Mouse (Mus musculus) heart, embryonic 12.5 days (tissue): ENCODE results near the gene Apol9a. TPM values are rescaled to one million over a fixed set of nuclear protein-coding genes. Genes with fewer than 3 reads are reported as not detected.
"Not testable (repeated sequence)": the region's sequence is repeated elsewhere in the genome, so short reads cannot be mapped to it uniquely, and the experiment has no call there.

Experiments used
- ATAC-seq: fragments of 200-750 bp; cut with Nextera tagmentation; 2 replicates; pipeline ENCODE4 v1.8.0; 2017; ENCODE audit warnings: moderate TSS enrichment, moderate library complexity; ENCODE audit not compliant: insufficient number of reproducible peaks, low FRiP score
- H3K27ac ChIP-seq: fragments of 300-500 bp; sonication (generic); 2 replicates; pipeline ENCODE4 v1.5.1; 2016; ENCODE audit warnings: mild to moderate bottlenecking, moderate library complexity; ENCODE audit not compliant: poor library complexity, severe bottlenecking
- H3K27me3 ChIP-seq: fragments of 300-500 bp; sonication (generic); replicated peaks from 2 replicates; pipeline ENCODE4 v1.6.1; 2016; ENCODE audit warnings: mild to moderate bottlenecking, moderate library complexity
- H3K36me3 ChIP-seq: fragments of 300-500 bp; sonication (generic); 2 replicates; pipeline ENCODE4 v1.6.1; 2016; ENCODE audit warnings: mild to moderate bottlenecking, moderate library complexity
- H3K4me1 ChIP-seq: fragments of 300-500 bp; sonication (generic); replicated peaks from 2 replicates; pipeline ENCODE4 v1.6.1; 2016; ENCODE audit warnings: mild to moderate bottlenecking
- H3K4me2 ChIP-seq: fragments of 300-500 bp; sonication (generic); 2 replicates; pipeline ENCODE4 v1.6.1; 2016; ENCODE audit warnings: mild to moderate bottlenecking, moderate library complexity
- H3K4me3 ChIP-seq: fragments of 300-500 bp; sonication (generic); 2 replicates; pipeline ENCODE4 v1.5.1; 2016; ENCODE audit warnings: mild to moderate bottlenecking
- H3K9ac ChIP-seq: fragments of 300-500 bp; sonication (generic); 2 replicates; pipeline ENCODE4 v1.6.1; 2016; ENCODE audit warnings: mild to moderate bottlenecking, moderate library complexity
- H3K9me3 ChIP-seq: fragments of 300-500 bp; sonication (generic); replicated peaks from 2 replicates; pipeline ENCODE4 v1.6.1; 2016; ENCODE audit warnings: mild to moderate bottlenecking, moderate library complexity
- WGBS: fragments of 180-500 bp; shearing (Covaris S2); methylation state at CpG from one replicate; pipeline ENCODE4 v1.1.7; 2016; 5-methylcytosine and 5-hydroxymethylcytosine counted together
- polyA plus RNA-seq: library from polyadenylated mRNA; unstranded; fragments of >200 nt; fragmentation: Nextera tagmentation; extraction: Ambion mirVana; gene quantifications from 2 replicates; pipeline ENCODE4 v1.2.1, GENCODE M21; 2016

Apol9a gene
- polyA plus RNA-seq, 1 experiment from 2014 or later = 0.74 TPM

- not testable (repeated sequence) for H3K9ac ChIP-seq, H3K27ac ChIP-seq, H3K4me3 ChIP-seq, H3K4me1 ChIP-seq, H3K4me2 ChIP-seq, H3K9me3 ChIP-seq, H3K36me3 ChIP-seq
- peaks cover 28% of the 10 kb centered on the region for H3K27me3 ChIP-seq
- 41% methylated on average over 10 of the region's 10 CpGs for WGBS
- ATAC-seq = 0 out of 2 replicates have a peak, but pooled peaks have one; percentile 52
These were observed 4.6 kb downstream of the Apol9a start for GRCm38 (mm10) chr15:77406370-77406769.

- H3K4me2 ChIP-seq, ATAC-seq, H3K4me3 ChIP-seq, H3K9me3 ChIP-seq, H3K27ac ChIP-seq, H3K36me3 ChIP-seq, H3K9ac ChIP-seq: not testable (repeated sequence)
- 58% methylated on average over 9 of the region's 9 CpGs for WGBS
- Histone ChIP-seq H3K4me1 (peaks cover 15% of the 10 kb centered on the region), H3K27me3 (peaks cover 28% of the 10 kb centered on the region)
These were observed 11.9 kb downstream of the Apol9a start, which contains the start of gene Apol7a for GRCm38 (mm10) chr15:77399027-77399426. Gene Apol7a (minus strand): TSS chr15:77399110.

DNA sequence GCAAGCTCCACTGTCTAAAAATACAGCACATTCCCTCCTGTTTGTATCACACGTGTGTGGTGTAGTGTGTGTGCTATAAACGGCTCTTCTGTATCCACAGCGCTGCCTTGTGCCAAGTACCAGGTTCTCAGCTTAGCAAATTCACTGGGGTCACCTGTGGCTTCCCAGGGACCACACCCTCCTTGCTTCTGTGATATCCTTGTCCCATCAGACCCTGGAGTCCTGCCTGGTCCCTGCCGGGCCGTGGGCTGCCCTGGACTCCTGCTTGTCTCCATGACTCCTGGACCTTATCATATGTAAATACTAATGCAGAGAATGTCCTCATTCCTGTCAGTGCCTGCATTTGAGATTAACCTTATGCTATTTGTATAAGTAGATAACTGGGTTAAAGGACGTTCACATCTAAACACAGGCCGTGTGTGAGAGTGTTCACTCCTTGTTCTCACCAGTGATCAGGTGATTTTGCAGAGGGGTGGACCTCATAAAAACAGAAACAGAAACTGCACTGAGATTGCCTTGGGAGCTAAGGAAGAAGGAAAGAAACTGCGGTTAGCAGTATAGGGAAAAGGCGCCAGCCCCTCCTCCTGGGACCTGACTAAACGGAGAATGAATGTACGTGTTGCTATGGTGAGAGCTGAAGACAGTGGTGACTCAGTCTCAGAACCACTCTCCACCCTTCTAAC lies 13.3 kb downstream of the Apol9a start:
- not testable (repeated sequence) for H3K4me2 ChIP-seq, H3K27ac ChIP-seq, H3K9ac ChIP-seq, H3K9me3 ChIP-seq, H3K36me3 ChIP-seq, H3K4me3 ChIP-seq
- WGBS = 34% methylated on average over 11 of the region's 11 CpGs
- Histone ChIP-seq H3K27me3 (peaks cover 20% of the 10 kb centered on the region), H3K4me1 (peaks cover 15% of the 10 kb centered on the region)
- ATAC-seq = peak; percentile 83

DNA sequence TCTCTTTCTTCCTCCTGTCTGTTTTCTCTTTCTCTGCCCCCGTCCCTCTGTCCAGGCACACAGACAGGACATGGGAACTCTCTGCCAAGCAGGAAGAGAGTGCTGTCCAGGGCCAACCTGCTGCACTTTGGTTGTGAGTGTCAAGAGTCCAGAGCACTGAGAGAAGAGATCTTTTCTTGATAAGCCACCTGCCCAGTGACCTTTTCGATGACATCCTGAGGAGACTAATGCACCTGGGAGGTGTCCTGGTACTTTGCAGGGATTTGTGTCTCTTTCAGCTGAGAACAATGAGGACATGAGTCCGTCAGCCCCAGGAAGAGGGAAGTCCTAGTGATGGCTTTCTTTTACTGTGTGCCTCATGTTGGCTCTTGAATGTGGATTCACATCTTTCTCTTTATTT lies 17.1 kb downstream of the Apol9a start:
- H3K27ac ChIP-seq, H3K9me3 ChIP-seq, ATAC-seq, H3K4me2 ChIP-seq, H3K4me3 ChIP-seq, H3K36me3 ChIP-seq, H3K9ac ChIP-seq: not testable (repeated sequence)
- 52% methylated on average over 3 of the region's 3 CpGs for WGBS
- Histone ChIP-seq H3K4me1 (peaks cover 15% of the 10 kb centered on the region), H3K27me3 (peaks cover 33% of the 10 kb centered on the region)

DNA sequence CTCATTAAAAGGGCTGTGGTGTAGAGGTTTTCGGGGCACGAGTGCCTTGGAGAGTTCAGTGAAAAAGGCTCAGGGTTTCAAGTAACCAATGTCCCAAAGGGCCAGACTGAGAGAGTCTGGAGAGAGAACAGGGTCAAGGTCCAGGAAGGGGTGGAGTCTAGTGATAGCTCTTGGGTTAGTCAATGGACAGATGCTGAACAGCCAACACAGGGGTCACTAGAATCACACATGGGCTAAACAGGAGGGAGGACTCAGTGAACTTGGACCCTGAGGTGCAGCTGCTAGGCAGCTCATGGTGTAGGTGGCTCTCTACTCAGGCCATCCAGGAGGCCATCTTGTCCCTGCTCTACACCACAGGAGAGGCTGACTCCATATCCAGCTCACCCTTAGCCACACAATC lies 23.5 kb downstream of the Apol9a start:
- no peak overlapping the region for H3K27ac ChIP-seq
- no peaks in the 10 kb centered on the region for H3K36me3 ChIP-seq
- H3K9ac ChIP-seq = no peak overlapping the region
- no peaks in the 10 kb centered on the region for H3K9me3 ChIP-seq
- no peak for ATAC-seq
- WGBS = 90% methylated on average over 2 of the region's 2 CpGs
- H3K4me3 ChIP-seq = no peak overlapping the region
- H3K4me2 ChIP-seq = no peak overlapping the region
- H3K4me1 ChIP-seq = no peaks in the 10 kb centered on the region
- H3K27me3 ChIP-seq = peaks cover 33% of the 10 kb centered on the region

DNA sequence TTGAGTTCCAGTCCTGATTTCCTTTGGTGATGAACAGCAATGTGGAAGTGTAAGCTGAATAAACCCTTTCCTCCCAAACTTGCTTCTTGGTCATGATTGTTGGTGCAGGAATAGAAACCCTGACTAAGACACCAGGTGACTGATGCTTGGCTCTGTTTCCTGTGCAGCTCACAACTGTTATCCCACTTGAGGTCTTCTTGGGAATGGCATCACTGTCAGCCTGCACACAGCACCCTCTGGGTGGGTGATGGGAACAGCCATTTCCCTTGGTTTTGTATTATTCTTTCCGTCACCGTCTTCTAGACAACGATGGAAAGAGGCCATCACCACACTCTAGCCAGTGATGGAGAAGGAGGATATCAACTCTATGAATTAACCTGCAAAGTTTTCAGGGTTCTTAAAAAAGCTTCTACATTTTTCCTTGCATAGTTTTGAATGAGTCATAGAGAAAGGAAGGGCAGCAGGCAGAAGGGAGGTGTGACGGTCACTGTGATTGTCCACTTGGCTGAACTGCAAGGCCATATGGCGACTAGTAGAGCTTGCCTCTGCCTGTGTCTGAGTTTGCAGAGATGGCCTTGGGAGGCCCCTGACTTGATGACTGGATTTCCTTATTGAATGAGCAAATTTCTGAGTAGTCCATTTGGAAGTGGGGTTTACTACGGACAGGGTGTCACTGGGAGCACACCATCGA lies 26.4 kb downstream of the Apol9a start:
- H3K27me3 ChIP-seq = peaks cover 17% of the 10 kb centered on the region
- no peaks in the 10 kb centered on the region for H3K9me3 ChIP-seq
- no peak overlapping the region for H3K4me3 ChIP-seq
- no peaks in the 10 kb centered on the region for H3K36me3 ChIP-seq
- 82% methylated on average over 7 of the region's 7 CpGs for WGBS
- ATAC-seq = no peak
- no peak overlapping the region for H3K4me2 ChIP-seq
- H3K4me1 ChIP-seq = no peaks in the 10 kb centered on the region
- H3K9ac ChIP-seq = no peak overlapping the region
- H3K27ac ChIP-seq = no peak overlapping the region

GRCm38 (mm10) chr15:77382880-77383279 lies 28.1 kb downstream of the Apol9a start:
- peaks cover 11% of the 10 kb centered on the region for H3K27me3 ChIP-seq

GRCm38 (mm10) chr15:77382271-77382850 lies 28.6 kb downstream of the Apol9a start:
- Histone ChIP-seq H3K4me2 (no peak overlapping the region), H3K27me3 (peaks cover 7% of the 10 kb centered on the region), H3K9me3 (no peaks in the 10 kb centered on the region), H3K36me3 (no peaks in the 10 kb centered on the region), H3K4me3 (no peak overlapping the region), H3K27ac (no peak overlapping the region), H3K9ac (no peak overlapping the region), H3K4me1 (no peaks in the 10 kb centered on the region)
- ATAC-seq = 0 out of 2 replicates have a peak, but pooled peaks have one; percentile 15
- 85% methylated on average over 11 of the region's 11 CpGs for WGBS

More at GRCm38 (mm10) chr15:77382880-77383279, 28.1 kb downstream of the Apol9a start:
- no peaks in the 10 kb centered on the region for H3K4me1 ChIP-seq
- 70% methylated on average over 1 of the region's 1 CpGs for WGBS
- ATAC-seq = peak; percentile 15; the same call in 1 of the 2 replicates
- no peaks in the 10 kb centered on the region for H3K36me3 ChIP-seq
- no peak overlapping the region for H3K9ac ChIP-seq
- H3K4me3 ChIP-seq = no peak overlapping the region
- H3K4me2 ChIP-seq = no peak overlapping the region
- no peak overlapping the region for H3K27ac ChIP-seq
- H3K9me3 ChIP-seq = no peaks in the 10 kb centered on the region

GRCm38 (mm10) chr15:77381481-77381880 lies 29.5 kb downstream of the Apol9a start:
- H3K4me1 ChIP-seq = no peaks in the 10 kb centered on the region
- no peak overlapping the region for H3K4me2 ChIP-seq
- peaks cover 3% of the 10 kb centered on the region; the same call in 1 of the 2 replicates for H3K27me3 ChIP-seq
- H3K4me3 ChIP-seq = no peak overlapping the region
- no peaks in the 10 kb centered on the region for H3K36me3 ChIP-seq
- H3K9me3 ChIP-seq = no peaks in the 10 kb centered on the region
- ATAC-seq = no peak
- WGBS = 74% methylated on average over 6 of the region's 6 CpGs
- no peak overlapping the region for H3K27ac ChIP-seq
- no peak overlapping the region for H3K9ac ChIP-seq

- ATAC-seq = no peak
- Histone ChIP-seq H3K9ac (no peak overlapping the region), H3K4me1 (no peaks in the 10 kb centered on the region), H3K27me3 (peaks cover 8% of the 10 kb centered on the region; the same call in 1 of the 2 replicates), H3K9me3 (no peaks in the 10 kb centered on the region), H3K36me3 (no peaks in the 10 kb centered on the region), H3K27ac (no peak overlapping the region), H3K4me2 (no peak overlapping the region), H3K4me3 (no peak overlapping the region)
- 26% methylated on average over 4 of the region's 4 CpGs for WGBS
These were observed 31.0 kb downstream of the Apol9a start for GRCm38 (mm10) chr15:77379921-77380320.

- H3K9me3 ChIP-seq = no peaks in the 10 kb centered on the region
- no peak for ATAC-seq
- H3K36me3 ChIP-seq = no peaks in the 10 kb centered on the region
- H3K9ac ChIP-seq = no peak overlapping the region
- H3K27me3 ChIP-seq = peaks cover 7% of the 10 kb centered on the region; the same call in 1 of the 2 replicates
- no peak overlapping the region for H3K4me3 ChIP-seq
- no peak overlapping the region for H3K4me2 ChIP-seq
- H3K4me1 ChIP-seq = no peaks in the 10 kb centered on the region
- no peak overlapping the region for H3K27ac ChIP-seq
- WGBS = 76% methylated on average over 4 of the region's 4 CpGs
These were observed 33.5 kb downstream of the Apol9a start for GRCm38 (mm10) chr15:77377419-77377818.
